Mouse (Mus musculus) liver, embryonic 14.5 days (tissue): ENCODE data around the gene Ydjc. TPM values are rescaled to one million over a fixed set of nuclear protein-coding genes. Genes with fewer than 3 reads are reported as not detected.

Experiments used
- ATAC-seq: fragments of 200-750 bp; cut with Nextera tagmentation; 2 replicates; pipeline ENCODE4 v1.8.0; 2017; ENCODE audit warnings: moderate number of reproducible peaks, mild to moderate bottlenecking, moderate library complexity; ENCODE audit not compliant: insufficient read depth
- DNase-seq, 3 experiments: peaks; one replicate each; pipeline ENCODE4 v3.0.0-alpha.2; 2012 to 2013; ENCODE audit warnings: low read depth in 3 of 3, low spot score in 3 of 3
- H3K27ac ChIP-seq: fragments of 300-500 bp; sonication (generic); 2 replicates; pipeline ENCODE4 v1.5.1; 2014; ENCODE audit warnings: moderate library complexity, mild to moderate bottlenecking, control low read depth, inconsistent platforms
- H3K27me3 ChIP-seq: fragments of 300-500 bp; sonication (generic); 2 replicates; pipeline ENCODE4 v1.6.1; 2014; ENCODE audit warnings: mild to moderate bottlenecking, low read length, moderate library complexity; ENCODE audit not compliant: control insufficient read depth, insufficient read depth
- H3K36me3 ChIP-seq: fragments of 300-500 bp; sonication (generic); replicated peaks from 2 replicates; pipeline ENCODE4 v1.6.1; 2014; ENCODE audit warnings: low read depth; ENCODE audit not compliant: control insufficient read depth, insufficient read depth
- H3K4me1 ChIP-seq, 2 experiments: fragments of 200-500 bp in 1 of 2; fragments of 300-500 bp in 1 of 2; sonication (generic) in 1 of 2; replicated peaks; 2 replicates each; pipeline ENCODE4 v1.6.1; 2012 to 2014; ENCODE audit warnings: antibody characterized with exemption in 1 of 2, inconsistent platforms in 1 of 2, low read length in 1 of 2; ENCODE audit not compliant: control insufficient read depth in 2 of 2, insufficient read depth in 2 of 2
- H3K4me2 ChIP-seq: fragments of 300-500 bp; sonication (generic); 2 replicates; pipeline ENCODE4 v1.6.1; 2014; ENCODE audit warnings: low read depth, mild to moderate bottlenecking, control low read depth, moderate library complexity
- H3K4me3 ChIP-seq, 2 experiments: fragments of 200-500 bp in 1 of 2; fragments of 300-500 bp in 1 of 2; sonication (generic) in 1 of 2; 2 replicates each; pipeline ENCODE4 v1.5.1; 2012 to 2014; ENCODE audit warnings: low read depth in 2 of 2, low read length in 2 of 2, mild to moderate bottlenecking in 2 of 2, control low read depth in 1 of 2, inconsistent platforms in 1 of 2, moderate library complexity in 1 of 2; ENCODE audit not compliant: insufficient read depth in 1 of 2
- H3K9ac ChIP-seq: fragments of 300-500 bp; sonication (generic); replicated peaks from 2 replicates; pipeline ENCODE4 v1.6.1; 2014; ENCODE audit warnings: mild to moderate bottlenecking, control low read depth, moderate library complexity
- H3K9me3 ChIP-seq: fragments of 300-500 bp; sonication (generic); 2 replicates; pipeline ENCODE4 v1.6.1; 2016; ENCODE audit warnings: low read length, mixed read lengths; ENCODE audit not compliant: control insufficient read depth
- CTCF ChIP-seq: IDR thresholded peaks from 2 replicates; pipeline ENCODE4 v1.5.1; 2016; ENCODE audit warnings: antibody characterized with exemption, low read depth, control low read depth
- EP300 ChIP-seq: IDR thresholded peaks from 2 replicates; pipeline ENCODE4 v1.6.1; 2016; ENCODE audit warnings: antibody characterized with exemption, low read depth
- WGBS: fragments of 180-500 bp; shearing (Covaris S2); extraction: QIAGEN DNeasy Blood & Tissue Kit; methylation state at CpG from one replicate; pipeline ENCODE4 v1.1.7; 2014; ENCODE audit not compliant: insufficient replicate concordance; 5-methylcytosine and 5-hydroxymethylcytosine counted together
- polyA plus RNA-seq, 2 experiments: library from polyadenylated mRNA; depleted of rRNA in 1 of 2; stranded (reverse) in 1 of 2; unstranded in 1 of 2; fragments of >200 nt; fragmentation: Nextera tagmentation in 1 of 2; extraction: Ambion mirVana in 1 of 2; gene quantifications; 2 replicates each; pipeline versions ENCODE4 v1.2.1 to v1.2.3; 2012 to 2014

Ydjc gene
- polyA plus RNA-seq (2012; rRNA removed) (10.2 and 10.8 TPM in 2 replicates), polyA plus RNA-seq (2014; fragmentation: Nextera tagmentation; extraction: Ambion mirVana) (7.9 and 9.6 TPM in 2 replicates)

DNA sequence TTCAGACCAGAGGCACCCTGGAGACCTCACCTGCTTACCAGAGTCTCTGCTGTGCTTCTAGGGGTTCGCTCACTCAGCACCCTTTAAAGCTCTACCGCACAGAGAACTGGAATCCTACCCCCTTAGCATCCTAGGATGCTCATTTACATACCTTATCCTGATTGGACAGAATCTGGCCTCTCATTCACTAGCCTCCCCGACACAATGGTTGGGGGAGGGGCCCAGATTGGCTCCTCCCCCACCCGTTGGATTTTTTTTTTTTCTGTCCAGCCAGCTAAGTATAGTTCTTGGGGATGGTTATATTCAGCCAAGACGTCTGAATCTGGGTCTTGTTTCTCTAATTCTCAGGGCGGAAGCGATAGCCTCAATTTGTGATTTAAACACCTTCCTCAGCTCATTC lies at the start of gene Ydjc:
Gene Ydjc, plus strand, starts transcription at position 283 of the 400 bp plus-strand sequence.
- Histone ChIP-seq H3K27ac (no peak within 1 kb of the TSS), H3K4me3 (no peak within 1 kb of the TSS), H3K36me3 (no peaks in the 10 kb centered on the region), H3K4me1 (peaks cover 2 to 10% of the 10 kb centered on the region in 2 experiments; a peak in 3 of 4 replicates), H3K4me2 (no peak within 1 kb of the TSS), H3K9me3 (no peaks in the 10 kb centered on the region), H3K9ac (no peak within 1 kb of the TSS), H3K27me3 (no peaks in the 10 kb centered on the region)
- DNase-seq, result peak in 1 of 3 experiments; percentile 41
- TF ChIP-seq CTCF, result no peak
- TF ChIP-seq EP300, result no peak
- WGBS, result 25% methylated on average over 7 of the region's 7 CpGs
- ATAC-seq, result no peak

DNA sequence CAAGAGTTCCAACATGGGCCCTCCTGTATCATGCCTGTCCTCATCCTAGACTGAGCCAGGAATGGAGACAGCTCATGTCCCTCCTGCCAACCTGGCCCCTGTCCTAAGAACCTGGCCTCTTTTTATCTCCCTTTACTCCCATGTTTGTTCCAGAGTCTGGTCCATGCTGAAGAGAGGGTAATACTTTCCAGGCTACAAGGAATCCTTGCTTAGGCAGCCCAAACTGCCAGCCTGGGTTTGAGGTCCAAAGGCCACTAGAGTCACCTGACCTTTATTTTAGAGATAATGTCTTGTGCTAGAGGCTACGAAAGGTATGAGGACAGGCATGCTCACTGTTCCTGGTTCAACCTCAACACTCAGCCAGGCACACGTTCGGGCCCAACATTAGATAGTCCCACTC lies 47.5 kb upstream of the Ydjc start:
- 77% methylated on average over 3 of the region's 3 CpGs for WGBS
- Histone ChIP-seq H3K36me3 (peaks cover 52% of the 10 kb centered on the region), H3K4me3 (no peak overlapping the region), H3K27ac (no peak overlapping the region), H3K4me2 (no peak overlapping the region), H3K27me3 (no peaks in the 10 kb centered on the region), H3K4me1 (no peaks in the 10 kb centered on the region), H3K9me3 (no peaks in the 10 kb centered on the region), H3K9ac (no peak overlapping the region)
- TF ChIP-seq EP300 (no peak), CTCF (no peak)
- DNase-seq (no peak), ATAC-seq (no peak)

GRCm38 (mm10) chr16:17102630-17103220 lies 41.7 kb upstream of the Ydjc start:
- Histone ChIP-seq H3K36me3 (peaks cover 46% of the 10 kb centered on the region), H3K27me3 (no peaks in the 10 kb centered on the region), H3K27ac (no peak overlapping the region), H3K9ac (no peak overlapping the region), H3K4me1 (no peaks in the 10 kb centered on the region), H3K9me3 (no peaks in the 10 kb centered on the region), H3K4me2 (no peak overlapping the region), H3K4me3 (no peak overlapping the region)
- TF ChIP-seq CTCF, result no peak
- WGBS, result 74% methylated on average over 7 of the region's 7 CpGs
- DNase-seq (no peak), ATAC-seq (no peak)

GRCm38 (mm10) chr16:17104600-17104999 lies 39.8 kb upstream of the Ydjc start:
- Histone ChIP-seq H3K4me2 (no peak overlapping the region), H3K9me3 (no peaks in the 10 kb centered on the region), H3K9ac (no peak overlapping the region), H3K4me1 (no peaks in the 10 kb centered on the region), H3K27me3 (no peaks in the 10 kb centered on the region), H3K27ac (no peak overlapping the region), H3K4me3 (no peak overlapping the region), H3K36me3 (peaks cover 44% of the 10 kb centered on the region)
- 80% methylated on average over 4 of the region's 4 CpGs for WGBS
- DNase-seq (no peak), ATAC-seq (no peak)
- TF ChIP-seq CTCF (no peak), EP300 (no peak)

- H3K36me3 ChIP-seq, result peaks cover 20% of the 10 kb centered on the region
- ATAC-seq, result peak; percentile 87
- peak within 1 kb of the TSS; percentile 83 for H3K9ac ChIP-seq
- WGBS, result 5% methylated on average over 38 of the region's 38 CpGs
- H3K4me3 ChIP-seq, result peak within 1 kb of the TSS; percentile 81 to 88
- TF ChIP-seq CTCF (0 out of 2 replicates have a peak, but pooled peaks have one; percentile 7), EP300 (no peak)
- H3K4me1 ChIP-seq, result peaks cover 3 to 6% of the 10 kb centered on the region in 2 experiments
- H3K4me2 ChIP-seq, result peak within 1 kb of the TSS; percentile 79
- DNase-seq, result peak; percentile 64 to 77 (median 72)
- H3K27me3 ChIP-seq, result no peaks in the 10 kb centered on the region
- no peaks in the 10 kb centered on the region for H3K9me3 ChIP-seq
- peak within 1 kb of the TSS; percentile 49 for H3K27ac ChIP-seq
Observed at GRCm38 (mm10) chr16:17110771-17111743, 33.4 kb upstream of the Ydjc start, which contains the start of gene Ppil2. TSS of gene Ppil2 (minus strand) at chr16:17111257.
